Mouse (Mus musculus) layer of hippocampus, adult 2 months (tissue): ENCODE results near the gene Cldn4. TPM values are rescaled to one million over a fixed set of nuclear protein-coding genes. Genes with fewer than 3 reads are reported as not detected.

Experiments used
- DNase-seq, 2 experiments: peaks; one replicate each; pipeline ENCODE4 v3.0.0; 2022; ENCODE audit warnings: low spot score in 2 of 2
- H3K27ac ChIP-seq: fragments of 200-600 bp; 2 replicates; pipeline ENCODE4 v1.8.1; 2022
- H3K4me3 ChIP-seq: fragments of 200-600 bp; 2 replicates; pipeline ENCODE4 v1.8.1; 2022; ENCODE audit warnings: mild to moderate bottlenecking
- CTCF ChIP-seq: fragments of 200-600 bp; conservative IDR thresholded peaks from 2 replicates; pipeline ENCODE4 v1.8.1; 2022; ENCODE audit warnings: antibody characterized with exemption, mild to moderate bottlenecking, moderate library complexity
- long read RNA-seq, 2 experiments: library from polyadenylated mRNA; stranded (forward); transcript quantifications; one replicate each; pipeline ENCODE4 v2.0.0; 2021; ENCODE audit warnings: borderline mapping rate in 2 of 2
- total RNA-seq, 2 experiments: library from RNA; stranded (reverse); gene quantifications; 2 replicates each; pipeline ENCODE4 v1.2.3; 2021

Gene Cldn4
- not detected for total RNA-seq
- long read RNA-seq, experiment 1, result 0 reads
- long read RNA-seq, experiment 2, result 0 reads

GRCm38 (mm10) chr5:134946857-134947255, at the start of gene Cldn4:
Gene Cldn4, minus strand, starts transcription at chr5:134946934.
- no peak for DNase-seq
- H3K4me3 ChIP-seq, result no peak within 1 kb of the TSS
- H3K27ac ChIP-seq, result no peak within 1 kb of the TSS
- no peak for TF ChIP-seq CTCF

GRCm38 (mm10) chr5:134992566-134992965, 45.8 kb upstream of the Cldn4 start:
- no peak for DNase-seq
- Histone ChIP-seq H3K4me3 (no peak overlapping the region), H3K27ac (no peak overlapping the region)
- no peak for TF ChIP-seq CTCF

- no peak overlapping the region for H3K4me3 ChIP-seq
- TF ChIP-seq CTCF, result no peak
Observed at GRCm38 (mm10) chr5:134989741-134990140, 43.0 kb upstream of the Cldn4 start.

DNA sequence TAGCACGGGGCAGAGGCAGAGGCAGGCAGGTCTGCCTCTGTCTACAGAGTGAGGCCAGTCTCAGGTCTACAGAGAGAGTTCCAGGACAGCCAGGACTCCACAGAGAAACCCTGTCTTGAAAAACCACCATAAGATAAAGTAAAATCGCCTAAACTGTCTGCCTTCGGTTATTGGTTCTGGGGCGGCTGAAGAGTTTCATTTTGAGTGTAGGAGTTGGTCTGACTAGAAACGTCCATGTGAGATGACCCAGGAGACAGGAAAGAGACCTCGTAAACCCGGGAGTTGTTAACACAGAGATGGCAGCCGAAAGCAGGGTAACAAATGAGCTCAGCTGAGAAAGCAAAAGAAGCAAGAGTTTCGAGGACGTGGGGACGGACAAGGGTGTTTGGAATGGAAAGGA, 42.4 kb upstream of the Cldn4 start:
- no peak for DNase-seq
- Histone ChIP-seq H3K4me3 (no peak overlapping the region), H3K27ac (no peak overlapping the region)
- no peak for TF ChIP-seq CTCF

More at GRCm38 (mm10) chr5:134989741-134990140, 43.0 kb upstream of the Cldn4 start:
- DNase-seq, result no peak
- H3K27ac ChIP-seq, result no peak overlapping the region

DNA sequence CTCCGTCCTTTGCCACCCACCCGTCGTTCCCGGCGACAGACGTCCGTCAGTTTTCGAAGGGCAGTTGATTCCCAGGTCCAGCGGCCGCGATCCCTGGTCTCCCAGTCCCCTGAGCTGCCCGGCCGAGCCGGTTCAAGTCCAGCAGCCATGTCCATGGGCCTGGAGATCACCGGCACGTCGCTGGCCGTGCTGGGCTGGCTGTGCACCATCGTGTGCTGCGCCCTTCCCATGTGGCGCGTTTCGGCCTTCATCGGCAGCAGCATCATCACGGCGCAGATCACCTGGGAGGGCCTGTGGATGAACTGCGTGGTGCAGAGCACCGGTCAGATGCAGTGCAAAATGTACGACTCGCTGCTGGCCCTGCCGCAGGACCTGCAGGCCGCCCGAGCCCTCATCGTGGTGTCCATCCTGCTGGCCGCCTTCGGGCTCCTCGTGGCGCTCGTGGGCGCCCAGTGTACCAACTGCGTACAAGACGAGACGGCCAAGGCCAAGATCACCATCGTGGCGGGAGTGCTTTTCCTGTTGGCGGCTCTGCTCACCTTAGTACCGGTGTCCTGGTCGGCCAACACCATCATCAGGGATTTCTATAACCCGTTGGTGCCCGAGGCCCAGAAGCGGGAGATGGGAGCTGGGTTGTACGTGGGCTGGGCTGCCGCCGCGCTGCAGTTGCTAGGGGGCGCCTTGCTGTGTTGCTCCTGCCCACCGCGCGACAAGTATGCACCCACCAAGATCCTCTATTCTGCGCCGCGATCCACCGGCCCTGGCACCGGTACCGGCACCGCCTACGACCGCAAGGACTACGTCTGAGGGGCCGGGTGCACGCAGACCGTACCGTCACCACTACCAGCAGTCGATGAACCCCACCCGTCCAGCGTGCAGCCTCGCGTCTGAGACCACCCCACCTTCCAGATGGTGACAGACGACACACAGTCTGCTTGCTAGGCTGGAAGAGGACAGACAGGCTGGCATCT, 39.8 kb upstream of the Cldn4 start:
- DNase-seq, result no peak
- peak overlapping the region; percentile 30 for H3K4me3 ChIP-seq
- H3K27ac ChIP-seq, result no peak overlapping the region
- TF ChIP-seq CTCF, result peak; percentile 33

- TF ChIP-seq CTCF, result no peak
- H3K4me3 ChIP-seq, result peak within 1 kb of the TSS; percentile 30
- DNase-seq, result no peak
- no peak within 1 kb of the TSS for H3K27ac ChIP-seq
Observed at GRCm38 (mm10) chr5:134985633-134986297, 39.0 kb upstream of the Cldn4 start, which contains the start of gene Cldn3. Gene Cldn3, plus strand, starts transcription at chr5:134986214.

GRCm38 (mm10) chr5:134983771-134984170, 37.0 kb upstream of the Cldn4 start:
- H3K4me3 ChIP-seq, result no peak overlapping the region
- no peak for DNase-seq
- H3K27ac ChIP-seq, result no peak overlapping the region
- TF ChIP-seq CTCF, result no peak

DNA sequence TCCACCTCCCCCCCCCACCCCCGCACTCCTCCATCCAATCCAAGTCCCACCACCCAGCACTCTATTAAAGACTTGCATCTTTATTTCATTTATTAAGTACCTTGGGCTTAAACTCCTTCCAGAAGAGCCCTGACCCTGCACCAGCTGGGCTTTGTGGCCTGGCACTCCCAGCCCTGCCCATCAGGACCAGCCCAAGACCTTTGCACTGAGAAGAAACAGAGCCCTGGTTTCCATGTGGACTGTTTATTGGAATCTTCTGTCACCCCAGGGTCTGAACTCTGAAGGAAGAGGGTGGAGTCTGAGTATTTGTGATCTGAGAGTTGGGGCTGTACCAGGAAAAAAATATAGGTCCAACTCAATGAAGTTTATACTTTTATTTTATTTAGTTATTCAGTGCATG, 36.4 kb upstream of the Cldn4 start:
- no peak for DNase-seq

DNA sequence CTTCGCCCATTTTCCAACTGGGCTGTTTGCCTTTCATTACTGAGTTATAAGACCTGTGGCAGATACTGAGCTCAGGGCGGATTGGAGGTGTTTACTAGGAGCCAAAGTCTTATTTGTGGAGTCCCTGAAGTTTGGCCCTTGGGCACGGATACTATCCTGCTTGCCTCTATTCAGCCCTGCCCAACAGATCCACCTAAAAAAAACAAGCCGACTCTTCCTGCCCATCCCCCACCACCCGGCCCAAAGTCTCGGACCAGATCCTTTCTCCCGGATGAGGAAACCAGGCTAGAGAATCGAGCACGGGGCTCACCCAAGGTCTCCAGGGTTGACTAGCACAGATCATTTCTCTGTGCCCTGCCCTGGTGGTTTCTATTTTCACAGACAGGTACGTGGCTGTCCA, 34.4 kb upstream of the Cldn4 start:
- DNase-seq, result no peak
- no peak for TF ChIP-seq CTCF
- no peak overlapping the region for H3K27ac ChIP-seq
- H3K4me3 ChIP-seq, result no peak overlapping the region

More for the DNA sequence above, 36.4 kb upstream of the Cldn4 start:
- H3K27ac ChIP-seq, result no peak overlapping the region
- no peak overlapping the region for H3K4me3 ChIP-seq
- TF ChIP-seq CTCF, result no peak

GRCm38 (mm10) chr5:134977837-134978236, 31.1 kb upstream of the Cldn4 start:
- no peak overlapping the region for H3K27ac ChIP-seq
- no peak for DNase-seq
- TF ChIP-seq CTCF, result no peak
- no peak overlapping the region for H3K4me3 ChIP-seq

DNA sequence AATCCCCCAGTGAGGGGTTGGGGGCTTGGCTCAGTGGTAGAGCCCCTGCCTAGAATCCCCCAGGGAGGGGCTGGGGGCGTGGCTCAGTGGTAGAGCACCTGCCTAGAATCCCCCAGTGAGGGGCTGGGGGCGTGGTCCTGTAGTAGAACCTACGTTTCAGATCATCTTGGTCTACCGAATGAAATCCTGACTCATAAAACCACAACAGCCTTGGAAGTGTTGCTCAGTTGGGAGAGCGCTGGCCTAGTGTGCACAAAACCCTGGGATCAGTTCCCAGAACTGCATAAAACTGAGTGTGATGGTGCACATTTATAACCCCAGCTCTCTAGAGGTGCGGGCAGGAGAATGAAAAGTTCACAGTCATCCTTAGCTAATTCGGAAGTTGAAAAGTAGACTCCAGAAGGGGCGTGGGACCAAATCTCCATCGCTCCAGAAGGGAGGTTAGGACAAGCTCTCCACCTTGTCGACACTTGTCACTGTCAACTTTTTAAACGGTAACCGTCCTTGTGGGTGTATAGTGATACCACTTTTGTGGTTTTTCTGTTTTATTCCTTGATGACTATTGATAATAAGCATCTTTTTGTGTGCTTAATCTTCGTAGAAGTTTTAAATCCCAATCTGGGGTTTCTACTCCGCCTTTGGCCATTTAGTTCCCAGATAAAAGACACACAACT, 30.0 kb upstream of the Cldn4 start:
- no peak for TF ChIP-seq CTCF

GRCm38 (mm10) chr5:134976164-134976563, 29.4 kb upstream of the Cldn4 start:
- H3K27ac ChIP-seq, result no peak overlapping the region
- DNase-seq, result no peak
- no peak for TF ChIP-seq CTCF
- H3K4me3 ChIP-seq, result no peak overlapping the region

More for the DNA sequence above, 30.0 kb upstream of the Cldn4 start:
- no peak for DNase-seq
- Histone ChIP-seq H3K27ac (no peak overlapping the region), H3K4me3 (no peak overlapping the region)

- Histone ChIP-seq H3K4me3 (no peak overlapping the region), H3K27ac (no peak overlapping the region)
- no peak for DNase-seq
- no peak for TF ChIP-seq CTCF
Observed at GRCm38 (mm10) chr5:134974921-134975320, 28.2 kb upstream of the Cldn4 start.
